Mouse (Mus musculus): ENCODE measurements at regions not wholly inside any gene's neighbourhood (a gene's known extent, or its start where the extent isn't known, plus 50 kb on each side); places are given as distances from the start of the nearest gene placed in this dataset.
A peak's percentile ranks its signal among the peaks of the same experiment; 100 is the strongest.
"Not testable (repeated sequence)": the region's sequence is repeated elsewhere in the genome, so short reads cannot be mapped to it uniquely, and the experiment has no call there.

GRCm38 (mm10) chr16:3114473-3115335, 476.1 kb upstream of the Olfr161 start:
- peak; percentile 67 for ATAC-seq

GRCm38 (mm10) chr16:3115336-3116112, 475.3 kb upstream of the Olfr161 start:
- peak; percentile 65 for ATAC-seq

GRCm38 (mm10) chr16:3116113-3116511, 474.7 kb upstream of the Olfr161 start:
- not testable (repeated sequence) for ATAC-seq

GRCm38 (mm10) chr16:3121216-3121615, 469.6 kb upstream of the Olfr161 start:
- ATAC-seq, result not testable (repeated sequence)

- ATAC-seq, result not testable (repeated sequence)
Measured at GRCm38 (mm10) chr16:3122145-3122860, 468.5 kb upstream of the Olfr161 start.

- peak; percentile 85 for ATAC-seq
Measured at GRCm38 (mm10) chr16:3122861-3123477, 467.9 kb upstream of the Olfr161 start.

GRCm38 (mm10) chr16:3127317-3127716, 463.5 kb upstream of the Olfr161 start:
- not testable (repeated sequence) for ATAC-seq

Measured in activated CD4-positive, CD25-positive, alpha-beta regulatory T cell, adult 4 months (primary cell).